Mouse (Mus musculus): ENCODE data around the gene Espn.

DNA sequence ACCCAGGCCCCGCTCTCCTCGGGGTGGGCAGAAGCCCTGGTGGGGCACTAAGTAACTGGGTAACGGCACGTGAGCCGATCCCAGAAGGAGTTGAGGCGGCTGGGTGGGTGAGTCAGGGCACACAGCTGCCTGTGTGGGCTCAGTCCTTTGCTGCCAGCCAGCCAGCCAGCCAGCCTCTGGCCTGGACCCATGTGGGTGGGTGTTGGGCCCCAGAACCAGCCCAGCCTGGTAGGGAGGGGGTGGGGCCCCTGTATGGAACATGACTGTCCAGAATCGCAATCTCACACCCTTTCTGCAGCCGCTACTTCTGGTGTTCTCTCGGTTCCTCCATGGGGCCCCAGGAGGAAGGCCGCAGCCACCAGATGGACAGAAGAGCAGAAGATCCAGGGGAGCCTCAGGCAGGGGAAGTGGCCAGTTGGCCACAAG, 74.1 kb downstream of the Espn start:
- TF ChIP-seq CTCF (IDR thresholded peaks at IDR 0.05; ENCODE audit: low read depth) (no peak), EP300 (optimal IDR thresholded peaks at IDR 0.05) (no peak)

All from stomach, postnatal 0 days (tissue).